Mouse (Mus musculus) testis, postnatal 10 days (tissue): ENCODE results near the gene Epha5.

Experiments
- DNase-seq: peaks from one replicate; pipeline ENCODE4 v3.0.0; 2021; ENCODE audit warnings: low spot score

Gene Epha5

DNA sequence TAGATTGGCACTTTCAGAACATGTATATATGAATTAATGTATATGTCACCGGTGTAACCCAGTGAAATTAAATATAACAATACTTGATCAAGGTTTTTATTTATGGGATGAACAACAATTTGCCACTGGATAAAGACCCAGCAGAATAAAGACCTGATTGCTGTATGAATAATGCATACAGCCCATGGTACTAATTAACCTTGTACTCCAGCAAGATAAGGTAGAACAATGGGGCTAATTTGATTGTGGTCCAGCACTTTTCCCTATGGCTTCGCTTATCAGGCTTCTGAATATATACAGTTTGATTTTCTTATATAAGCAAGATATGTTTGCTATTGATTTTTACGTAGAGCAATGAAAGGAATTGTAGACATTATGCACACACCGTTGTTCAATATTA lies 103.6 kb downstream of the Epha5 start:
- DNase-seq, result no peak

DNA sequence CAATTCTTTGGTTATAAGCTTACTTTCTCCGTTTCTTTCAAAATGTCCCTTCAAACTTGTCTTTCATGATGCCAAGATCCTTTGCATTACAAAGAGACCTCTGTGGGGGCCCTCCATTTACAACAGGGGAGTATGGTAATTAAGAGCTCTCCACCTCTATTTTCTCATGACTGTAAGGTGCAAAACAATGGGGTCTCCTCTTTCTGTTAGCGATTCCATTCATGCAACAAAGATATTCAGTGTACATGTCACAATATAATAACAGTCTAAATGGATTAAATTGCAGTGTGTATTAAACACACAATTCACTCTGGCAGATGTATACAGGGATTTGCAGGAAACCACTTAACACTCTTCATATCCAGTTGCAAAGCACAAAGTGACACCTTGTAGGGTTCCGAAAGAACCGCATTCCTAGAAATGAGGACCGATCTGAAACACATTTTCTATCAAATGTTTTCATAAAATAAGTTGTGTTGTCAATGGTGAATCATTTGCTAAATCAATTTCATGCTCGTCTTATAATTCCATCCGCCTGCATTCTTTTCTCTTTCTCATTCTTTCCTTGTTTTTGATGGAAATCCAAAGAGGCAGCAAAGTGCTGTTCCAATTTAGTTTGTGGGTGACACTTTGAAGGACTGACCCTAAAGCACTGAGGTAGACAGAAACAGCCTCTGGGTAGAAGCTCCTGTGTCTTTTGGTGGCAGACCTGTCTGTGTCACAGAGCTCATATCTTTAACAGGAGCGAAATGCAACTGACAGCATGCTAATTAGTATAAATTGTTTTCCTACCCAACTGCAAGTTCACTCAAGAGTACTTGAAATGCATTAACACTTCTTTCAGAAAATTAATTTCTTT lies 118.1 kb downstream of the Epha5 start:
- DNase-seq, result no peak

DNA sequence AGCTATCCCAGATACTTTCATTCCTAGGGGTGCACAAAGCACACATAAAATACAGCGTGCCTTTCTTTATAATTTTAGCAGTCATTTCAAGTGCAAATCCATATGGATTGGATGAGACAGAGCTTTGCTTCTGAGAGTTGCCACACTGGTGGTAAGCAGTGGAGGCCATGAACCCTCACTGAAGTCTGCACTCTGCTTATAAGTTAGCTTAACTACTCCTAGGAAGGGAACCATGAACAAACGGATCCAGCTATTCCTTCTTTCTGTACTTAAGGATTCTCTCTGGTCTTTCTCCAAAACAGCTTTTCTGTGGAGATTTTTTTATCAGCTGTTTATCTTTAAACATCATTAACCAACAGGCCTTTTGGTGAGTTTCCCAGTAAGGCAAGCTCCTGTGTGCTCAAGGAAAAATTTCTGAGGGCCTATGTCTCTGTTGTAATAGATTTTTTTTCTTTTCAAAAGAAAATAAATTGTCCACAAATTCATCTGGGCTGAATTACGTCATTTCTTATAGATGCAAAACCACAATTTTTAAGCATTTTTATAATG lies 127.7 kb downstream of the Epha5 start:
- DNase-seq, result no peak

DNA sequence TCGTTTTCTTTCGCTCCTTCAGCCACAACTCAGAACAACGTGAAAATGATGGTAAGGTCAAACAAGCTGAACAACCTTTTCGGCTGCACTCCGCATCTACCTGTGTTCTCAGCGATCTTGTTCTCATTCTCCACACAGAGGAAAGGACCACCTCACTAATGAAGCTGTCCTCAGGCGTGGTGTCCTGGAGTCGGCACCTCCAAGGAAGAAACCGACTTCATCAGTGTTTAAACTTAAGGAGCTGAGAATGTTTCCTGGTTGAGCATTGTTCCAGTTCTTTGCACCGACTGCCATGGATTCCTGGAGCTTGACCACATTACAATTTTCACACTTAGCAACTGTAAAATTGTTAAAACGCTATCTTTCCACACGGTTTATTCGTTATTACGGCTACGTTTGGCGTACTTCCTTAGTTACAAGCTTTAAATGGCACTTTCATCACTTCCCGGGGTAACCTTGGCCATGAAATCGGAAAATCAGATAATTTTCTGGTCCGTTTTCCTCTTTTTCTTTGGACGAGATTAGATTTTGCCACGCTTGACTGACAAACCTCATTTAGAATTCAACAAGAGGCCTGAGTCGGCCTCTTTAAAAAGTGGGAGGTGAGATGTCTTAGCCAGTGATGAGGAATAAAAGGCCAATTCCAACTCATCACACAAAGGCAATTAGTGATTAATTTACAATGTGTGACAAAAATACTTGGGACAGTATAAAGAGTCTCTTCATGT lies 135.7 kb downstream of the Epha5 start:
- DNase-seq, result no peak

DNA sequence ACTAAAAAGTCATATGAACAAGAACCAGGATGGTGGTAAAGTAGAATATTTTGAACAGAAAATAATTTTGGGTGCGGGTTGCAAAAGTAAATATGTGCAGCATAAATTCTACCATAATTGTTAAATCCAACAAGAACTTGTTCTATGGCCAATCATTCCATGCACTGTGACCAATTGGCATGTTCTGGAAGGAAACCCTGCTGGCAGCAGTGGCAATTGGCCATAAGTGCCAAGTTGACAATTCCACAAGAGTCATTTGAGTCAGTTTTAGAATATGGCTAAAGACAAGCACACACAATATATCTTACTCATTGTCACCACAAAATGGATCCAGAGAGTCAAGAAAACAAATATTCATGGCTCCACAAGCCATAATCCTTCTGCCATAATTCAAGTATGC lies 140.2 kb downstream of the Epha5 start:
- DNase-seq, result no peak

DNA sequence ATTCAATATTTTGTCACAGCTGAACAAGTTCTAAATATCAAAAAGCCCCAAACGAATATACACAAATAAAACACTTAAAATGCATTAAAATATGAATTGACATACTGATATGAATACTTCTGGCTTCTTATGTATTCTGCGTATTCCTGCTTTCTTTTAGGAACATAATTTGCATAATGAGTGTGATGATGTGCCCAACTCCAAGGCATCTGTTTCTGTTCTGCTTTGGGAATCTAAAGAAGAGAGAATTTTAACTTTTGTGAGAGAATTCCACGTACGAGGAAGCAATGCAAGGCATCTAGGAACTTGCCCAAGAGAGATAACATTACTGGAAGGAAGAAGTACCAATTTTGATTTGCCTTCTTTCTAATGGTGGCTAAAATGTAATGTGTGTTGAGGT lies 151.8 kb downstream of the Epha5 start:
- no peak for DNase-seq

DNA sequence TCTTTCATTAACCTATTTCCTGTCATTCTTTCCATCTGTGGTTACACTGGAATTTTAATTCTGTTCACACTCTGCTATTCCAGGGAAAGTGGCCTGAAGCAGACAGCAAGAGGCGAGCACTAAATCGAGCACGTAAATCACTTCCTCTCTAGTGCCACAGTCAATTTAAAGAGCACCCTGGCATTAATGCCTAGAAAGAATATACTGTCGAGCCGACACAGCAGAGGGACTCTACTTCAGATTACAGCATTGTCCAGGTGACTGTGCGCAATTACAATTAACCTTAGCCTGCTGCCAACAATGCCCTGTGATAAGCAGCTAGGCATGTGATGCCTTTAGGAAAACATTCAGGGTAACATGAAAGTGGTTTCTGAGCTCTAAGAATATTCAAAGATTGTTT lies 153.2 kb downstream of the Epha5 start:
- no peak for DNase-seq

DNA sequence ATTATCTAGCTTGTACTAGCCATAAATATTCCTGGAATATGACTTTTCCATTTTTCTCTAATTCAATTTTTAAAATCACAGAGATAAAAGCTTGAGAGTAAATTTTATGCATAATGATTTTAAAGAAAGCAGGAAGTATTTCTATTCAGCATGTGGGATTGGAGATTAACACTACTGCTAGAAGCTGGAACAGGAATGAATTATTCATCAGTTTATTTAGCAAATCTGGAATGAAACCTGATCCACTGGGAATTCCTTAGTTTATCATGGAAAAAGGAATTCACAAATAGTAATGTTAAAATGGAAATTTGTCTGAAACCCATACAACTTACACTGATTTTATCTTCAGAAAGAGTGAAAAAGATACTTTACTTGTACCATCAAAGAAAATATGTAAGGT lies 187.2 kb downstream of the Epha5 start:
- no peak for DNase-seq

DNA sequence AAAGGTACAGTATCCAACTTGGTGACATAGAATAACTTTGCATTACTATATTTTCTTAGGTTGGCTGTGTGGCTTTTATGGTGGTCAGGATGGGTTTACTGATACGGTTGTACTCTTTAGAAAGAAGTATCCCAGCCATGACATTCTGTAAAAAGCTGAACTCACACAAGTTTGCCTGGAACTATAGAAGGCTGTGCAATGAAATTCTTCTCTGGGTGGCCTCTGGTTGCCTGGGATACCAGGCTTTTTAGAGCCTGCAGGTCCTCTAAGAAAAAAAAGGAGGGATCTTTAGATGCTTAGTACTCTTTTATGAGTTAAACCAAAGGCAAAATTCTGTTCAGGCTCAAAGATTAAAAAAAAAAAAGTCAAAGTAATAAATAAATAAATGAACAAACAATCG lies 208.6 kb downstream of the Epha5 start:
- no peak for DNase-seq

DNA sequence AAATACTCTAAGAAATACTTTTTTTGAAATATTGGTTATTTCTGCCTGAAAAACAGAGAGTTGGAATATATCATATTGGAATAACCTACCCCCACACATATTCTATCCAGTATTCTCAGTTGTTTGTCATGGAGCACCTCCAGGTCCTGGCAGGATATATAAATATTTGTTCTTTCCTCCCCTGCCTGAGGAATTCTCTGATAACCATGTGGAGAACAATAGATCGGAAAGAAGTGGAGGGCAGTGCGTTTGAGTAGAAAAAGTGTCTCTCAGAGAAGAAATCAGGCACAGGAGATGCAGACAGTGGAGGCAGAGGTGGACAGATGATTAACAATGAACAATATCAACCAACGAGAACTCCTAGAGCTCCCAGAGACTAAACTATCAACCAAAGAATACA lies 223.8 kb downstream of the Epha5 start:
- DNase-seq, result no peak

DNA sequence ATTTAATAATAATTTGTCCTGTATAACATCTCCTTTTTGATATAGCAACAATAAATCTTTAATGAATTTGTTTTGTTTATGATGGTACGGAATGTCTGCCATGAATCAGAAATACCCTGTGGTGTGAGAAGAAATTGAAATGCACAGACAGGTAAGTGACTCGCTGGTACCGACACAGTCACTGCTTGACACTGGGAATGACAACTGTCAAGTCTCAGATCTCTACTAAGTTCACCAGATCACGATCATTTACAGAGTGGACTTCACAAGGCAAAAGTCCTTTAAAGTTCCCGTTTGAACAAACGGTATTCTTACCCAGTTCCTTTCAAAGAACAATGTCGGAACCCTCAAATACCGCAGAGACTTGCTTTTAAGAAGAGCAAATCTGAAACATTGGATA lies 233.0 kb downstream of the Epha5 start:
- DNase-seq, result no peak

DNA sequence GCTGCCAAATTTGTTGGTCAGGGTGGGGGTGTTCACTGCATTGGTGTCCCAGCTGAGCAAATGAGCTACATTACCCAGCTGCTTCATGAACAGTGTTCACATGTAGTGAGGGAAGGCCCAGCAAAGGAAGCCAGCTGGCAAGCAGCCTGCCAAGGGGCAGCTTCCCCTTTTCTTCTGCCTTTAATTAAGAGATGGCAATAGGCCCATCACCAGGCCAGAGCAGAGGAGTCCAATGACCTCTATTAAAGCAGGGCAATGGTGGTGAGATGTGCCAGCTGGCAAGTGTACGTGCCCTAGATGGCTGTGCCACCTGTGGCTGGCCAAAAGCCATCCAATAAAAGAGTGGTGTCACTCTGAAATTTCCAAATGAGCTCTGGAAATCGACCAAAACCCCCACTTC lies 264.1 kb downstream of the Epha5 start:
- DNase-seq, result no peak

DNA sequence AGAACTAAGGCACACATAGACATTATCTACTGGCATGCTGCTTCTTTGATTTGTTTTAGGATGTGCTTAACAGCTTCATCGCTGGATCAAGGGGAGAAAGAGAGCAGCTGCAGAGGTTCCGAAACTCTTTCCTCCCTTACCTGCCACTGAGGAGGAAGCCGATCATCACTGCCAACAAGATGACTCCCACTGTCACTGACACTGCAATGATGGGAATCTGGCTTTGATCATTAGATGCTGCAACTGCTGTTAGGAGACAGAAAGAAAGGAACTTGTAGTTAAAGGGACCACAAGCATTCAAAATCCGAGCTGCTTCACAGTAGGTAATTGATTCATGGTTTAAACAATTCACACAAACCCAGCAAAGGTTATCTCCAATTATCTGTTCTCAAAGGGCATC lies 275.0 kb downstream of the Epha5 start:
- no peak for DNase-seq

DNA sequence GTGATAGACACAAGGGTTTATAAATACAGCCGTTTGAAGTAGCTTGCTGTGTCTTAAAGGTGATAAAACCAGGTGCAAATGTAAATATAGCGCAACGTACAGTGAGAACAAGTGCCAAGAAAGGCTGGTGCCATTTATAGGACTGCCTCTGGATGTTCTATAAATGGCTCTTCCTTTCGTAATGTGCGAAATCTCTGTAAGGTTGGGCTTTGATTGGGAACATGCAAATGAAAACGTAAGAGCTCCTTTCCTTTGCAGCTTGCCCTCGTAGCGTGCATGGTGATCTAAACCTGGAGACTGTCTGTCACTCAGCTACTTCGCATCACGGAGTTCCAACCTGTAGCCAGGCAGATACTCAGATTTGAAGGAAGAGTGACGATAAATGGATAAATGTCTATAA lies 321.2 kb downstream of the Epha5 start:
- no peak for DNase-seq

DNA sequence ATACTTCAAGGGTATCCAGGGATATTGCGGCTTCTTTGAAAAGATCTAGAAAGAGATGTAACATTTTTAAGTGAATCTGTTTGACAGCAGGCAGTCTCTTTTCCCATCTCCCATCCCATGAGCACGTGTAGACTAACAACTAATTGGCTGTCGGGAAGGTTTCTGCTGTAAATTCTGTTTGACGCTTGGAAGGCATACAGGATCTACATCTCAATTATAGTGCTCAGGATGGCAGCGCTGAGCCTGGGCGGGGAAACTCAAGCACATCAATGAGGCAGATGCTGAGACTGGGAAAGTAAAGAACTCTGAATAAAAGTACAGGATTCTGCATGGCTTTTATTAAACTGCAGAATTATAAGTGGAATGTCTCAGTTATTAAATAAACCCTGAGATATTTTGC lies 335.9 kb downstream of the Epha5 start:
- no peak for DNase-seq

DNA sequence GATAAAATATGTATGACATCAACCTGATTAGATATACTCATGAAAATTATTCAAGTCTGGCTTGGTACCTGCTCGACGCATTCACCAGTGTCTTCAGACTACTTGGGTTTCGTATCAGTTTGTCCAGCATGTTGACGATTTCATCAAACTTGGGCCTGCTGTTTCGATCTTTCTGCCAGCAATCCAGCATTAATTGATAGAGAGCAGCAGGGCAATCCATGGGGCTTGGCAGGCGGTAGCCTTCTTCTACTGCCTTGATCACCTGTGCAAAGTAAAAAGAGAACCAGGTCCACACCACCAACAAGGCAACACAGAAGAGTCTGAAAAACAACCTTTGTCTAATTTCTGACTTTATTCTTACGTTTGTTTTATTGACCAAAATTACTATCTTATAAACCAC lies 346.2 kb downstream of the Epha5 start:
- no peak for DNase-seq

DNA sequence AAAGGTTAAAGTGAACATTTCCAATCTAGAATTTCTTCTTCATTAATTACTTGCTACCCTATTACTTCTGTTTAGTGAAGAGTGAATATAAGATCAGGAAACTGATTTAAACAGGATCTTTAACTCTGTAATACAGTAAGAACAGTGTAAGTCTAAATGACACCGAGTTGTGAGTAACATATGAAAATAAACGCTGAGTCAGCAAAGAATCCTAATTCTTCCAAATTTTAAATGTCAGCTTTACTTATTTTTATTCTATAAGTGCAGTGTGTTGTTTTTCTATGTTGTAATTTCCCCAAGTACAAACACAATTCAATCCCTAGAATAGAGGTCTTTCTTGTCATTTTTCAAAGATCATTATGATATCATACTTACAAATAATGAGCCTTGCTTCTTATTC lies 363.3 kb downstream of the Epha5 start:
- no peak for DNase-seq

DNA sequence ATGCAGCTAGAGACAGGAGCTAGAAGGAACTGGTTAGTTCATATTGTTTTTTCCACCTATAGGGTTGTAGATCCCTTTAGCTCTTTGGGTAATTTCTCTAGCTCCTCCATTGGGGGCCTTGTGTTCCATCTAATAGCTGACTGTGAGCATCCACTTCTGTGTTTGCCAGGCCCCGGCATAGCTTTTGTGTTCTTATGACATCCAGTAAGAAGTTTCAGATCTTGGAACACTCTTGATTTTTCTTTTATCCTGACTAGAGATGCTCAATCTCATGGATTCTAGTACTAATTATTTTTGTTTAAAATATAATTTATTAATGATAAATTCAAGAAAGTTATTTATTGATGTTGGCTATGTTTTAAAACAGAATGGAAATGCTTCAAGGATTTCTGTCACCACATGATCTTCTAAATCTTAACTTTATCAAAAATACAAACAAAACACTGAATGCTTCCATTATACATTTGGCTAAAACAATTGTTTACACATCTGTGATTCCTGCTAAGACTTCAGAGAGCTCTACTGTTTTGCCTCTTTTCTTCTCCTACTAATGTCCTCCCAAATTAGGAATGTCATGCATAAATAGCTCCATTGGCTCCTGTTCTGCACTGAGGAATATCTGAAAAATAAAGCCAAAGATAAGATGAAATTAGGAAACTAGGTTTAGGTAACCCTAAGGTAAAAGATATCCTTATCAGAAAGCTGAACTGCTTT lies 379.8 kb downstream of the Epha5 start:
- DNase-seq, result no peak
